ENCODE assay signal across 7 mouse cellular contexts in genomic region chr17:14942181-14942580, GRCm38 (mm10). TPM values are rescaled to one million over a fixed set of nuclear protein-coding genes. Genes with fewer than 3 reads are reported as not detected.
DNase-seq lines count a peak whose midpoint lies in the region; ATAC-seq and TF ChIP-seq lines count a peak whose summit lies in the region.
"Not testable (repeated sequence)": the region's sequence is repeated elsewhere in the genome, so short reads cannot be mapped to it uniquely, and the experiment has no call there.

No protein-coding gene starts in this region.

- peak overlapping the region; percentile 83 for H3K4me3 ChIP-seq in forebrain, embryonic 10.5 days
- peak overlapping the region; percentile 76 for H3K4me3 ChIP-seq in heart, embryonic 13.5 days
- peak overlapping the region; percentile 81 for H3K4me3 ChIP-seq in intestine, embryonic 15.5 days (replicated peaks)
- H3K4me3 ChIP-seq in limb, embryonic 12.5 days (replicated peaks) = peak overlapping the region; percentile 83
- H3K4me3 ChIP-seq in lung, postnatal 0 days (ENCODE audit: low read depth, low read length) = not testable (repeated sequence)
- H3K4me3 ChIP-seq in neural tube, embryonic 13.5 days = peak overlapping the region; percentile 70

- not testable (repeated sequence) for TF ChIP-seq EP300 in lung, postnatal 0 days (IDR thresholded peaks at IDR 0.05)

- peak; percentile 13 for DNase-seq in cerebellum, adult 8-10 months
- not testable (repeated sequence) for DNase-seq in forebrain, embryonic 10.5 days (ENCODE audit: extremely low spot score, low spot score); lung, postnatal 0 days (ENCODE audit: low spot score)

- H3K9me3 ChIP-seq in forebrain, embryonic 10.5 days; heart, embryonic 13.5 days; intestine, embryonic 15.5 days; limb, embryonic 12.5 days; lung, postnatal 0 days (ENCODE audit: low read length); neural tube, embryonic 13.5 days: not testable (repeated sequence)

- not testable (repeated sequence) for TF ChIP-seq CTCF in lung, postnatal 0 days (IDR thresholded peaks at IDR 0.05)

- peak overlapping the region; percentile 91 for H3K9ac ChIP-seq in heart, embryonic 13.5 days
- peak overlapping the region; percentile 70; the same call in 1 of the 2 replicates for H3K9ac ChIP-seq in intestine, embryonic 15.5 days
- H3K9ac ChIP-seq in limb, embryonic 12.5 days (replicated peaks) = peak overlapping the region; percentile 81
- peak overlapping the region; percentile 86 for H3K9ac ChIP-seq in lung, postnatal 0 days (replicated peaks; ENCODE audit: low read depth)
- peak overlapping the region; percentile 90 for H3K9ac ChIP-seq in neural tube, embryonic 13.5 days

- WGBS in forebrain, embryonic 10.5 days = 67% methylated on average over 6 of the region's 6 CpGs
- WGBS in heart, embryonic 13.5 days = 57% methylated on average over 6 of the region's 6 CpGs
- WGBS in intestine, embryonic 15.5 days = 78% methylated on average over 6 of the region's 6 CpGs
- WGBS in limb, embryonic 12.5 days = 59% methylated on average over 6 of the region's 6 CpGs
- 65% methylated on average over 6 of the region's 6 CpGs for WGBS in lung, postnatal 0 days
- 68% methylated on average over 6 of the region's 6 CpGs for WGBS in neural tube, embryonic 13.5 days

- ATAC-seq in heart, embryonic 13.5 days (ENCODE audit: extremely low read depth, insufficient number of reproducible peaks, low FRiP score, low TSS enrichment); intestine, embryonic 15.5 days; limb, embryonic 12.5 days (ENCODE audit: insufficient number of reproducible peaks, insufficient read depth, low FRiP score, low TSS enrichment, low read depth); lung, postnatal 0 days; neural tube, embryonic 13.5 days (ENCODE audit: low read depth): not testable (repeated sequence)

- H3K27me3 ChIP-seq in forebrain, embryonic 10.5 days (ENCODE audit: poor library complexity, severe bottlenecking); heart, embryonic 13.5 days (replicated peaks); intestine, embryonic 15.5 days (replicated peaks); limb, embryonic 12.5 days; lung, postnatal 0 days (replicated peaks; ENCODE audit: insufficient read depth, low read length); neural tube, embryonic 13.5 days: not testable (repeated sequence)

- H3K27ac ChIP-seq in forebrain, embryonic 10.5 days = 0 out of 2 replicates have a peak overlapping the region, but pooled peaks have one; percentile 85
- not testable (repeated sequence) for H3K27ac ChIP-seq in heart, embryonic 13.5 days (replicated peaks); intestine, embryonic 15.5 days; neural tube, embryonic 13.5 days (replicated peaks)
- peak overlapping the region; percentile 72; the same call in 1 of the 2 replicates for H3K27ac ChIP-seq in limb, embryonic 12.5 days
- peak overlapping the region; percentile 71; the same call in 1 of the 2 replicates for H3K27ac ChIP-seq in lung, postnatal 0 days (ENCODE audit: low read length)

- H3K4me2 ChIP-seq in heart, embryonic 13.5 days = peak overlapping the region; percentile 90
- peak overlapping the region; percentile 89 for H3K4me2 ChIP-seq in intestine, embryonic 15.5 days (replicated peaks)
- peak overlapping the region; percentile 96 for H3K4me2 ChIP-seq in limb, embryonic 12.5 days
- H3K4me2 ChIP-seq in lung, postnatal 0 days (replicated peaks; ENCODE audit: low read depth, low read length) = peak overlapping the region; percentile 96
- H3K4me2 ChIP-seq in neural tube, embryonic 13.5 days = peak overlapping the region; percentile 97

- H3K36me3 ChIP-seq in forebrain, embryonic 10.5 days (replicated peaks) = peaks cover 32% of the 10 kb centered on the region
- peaks cover 24% of the 10 kb centered on the region for H3K36me3 ChIP-seq in heart, embryonic 13.5 days
- not testable (repeated sequence) for H3K36me3 ChIP-seq in intestine, embryonic 15.5 days; lung, postnatal 0 days (ENCODE audit: insufficient read depth, low read length)
- H3K36me3 ChIP-seq in limb, embryonic 12.5 days = peaks cover 27% of the 10 kb centered on the region
- peaks cover 17% of the 10 kb centered on the region for H3K36me3 ChIP-seq in neural tube, embryonic 13.5 days

- H3K4me1 ChIP-seq in forebrain, embryonic 10.5 days = peaks cover 30% of the 10 kb centered on the region
- H3K4me1 ChIP-seq in heart, embryonic 13.5 days = peaks cover 26% of the 10 kb centered on the region
- peaks cover 12% of the 10 kb centered on the region for H3K4me1 ChIP-seq in intestine, embryonic 15.5 days (replicated peaks)
- peaks cover 20% of the 10 kb centered on the region for H3K4me1 ChIP-seq in limb, embryonic 12.5 days (replicated peaks)
- not testable (repeated sequence) for H3K4me1 ChIP-seq in lung, postnatal 0 days (ENCODE audit: insufficient read depth, low read depth, low read length)
- H3K4me1 ChIP-seq in neural tube, embryonic 13.5 days (replicated peaks) = peaks cover 28% of the 10 kb centered on the region

RNA-seq across cellular contexts. Expression of gene Wdr27, which starts 0.8 kb away (rescaled TPM):
- 5.1 and 5.7 TPM in 2 replicates for polyA plus RNA-seq in forebrain, embryonic 10.5 days (2016; fragmentation: Nextera tagmentation; extraction: Ambion mirVana)
- 3.3 TPM in 2 replicates for polyA plus RNA-seq in heart, embryonic 13.5 days (2015; fragmentation: Nextera tagmentation; extraction: Ambion mirVana)
- 5.6 and 8.0 TPM in 2 replicates for polyA plus RNA-seq in intestine, embryonic 15.5 days (2015; fragmentation: Nextera tagmentation; extraction: Ambion mirVana)
- 4.3 and 6.0 TPM in 2 replicates for polyA plus RNA-seq in limb, embryonic 12.5 days (2016; fragmentation: Nextera tagmentation; extraction: Ambion mirVana)
- 16.7 and 18.5 TPM in 2 replicates for polyA plus RNA-seq in lung, postnatal 0 days (2015; fragmentation: Nextera tagmentation; extraction: Ambion mirVana)
- polyA plus RNA-seq in neural tube, embryonic 13.5 days (2015; fragmentation: Nextera tagmentation; extraction: Ambion mirVana) = 6.6 and 8.3 TPM in 2 replicates

RNA-seq across cellular contexts. Expression of gene 1600012H06Rik, which starts 0.8 kb away (rescaled TPM):
- 25.9 and 26.1 TPM in 2 replicates for polyA plus RNA-seq in forebrain, embryonic 10.5 days (2016; fragmentation: Nextera tagmentation; extraction: Ambion mirVana)
- 29.2 and 30.5 TPM in 2 replicates for polyA plus RNA-seq in heart, embryonic 13.5 days (2015; fragmentation: Nextera tagmentation; extraction: Ambion mirVana)
- 35.3 and 40.0 TPM in 2 replicates for polyA plus RNA-seq in intestine, embryonic 15.5 days (2015; fragmentation: Nextera tagmentation; extraction: Ambion mirVana)
- polyA plus RNA-seq in limb, embryonic 12.5 days (2016; fragmentation: Nextera tagmentation; extraction: Ambion mirVana) = 27.3 and 29.4 TPM in 2 replicates
- polyA plus RNA-seq in lung, postnatal 0 days (2015; fragmentation: Nextera tagmentation; extraction: Ambion mirVana) = 44.0 and 45.4 TPM in 2 replicates
- polyA plus RNA-seq in neural tube, embryonic 13.5 days (2015; fragmentation: Nextera tagmentation; extraction: Ambion mirVana) = 30.2 and 32.0 TPM in 2 replicates

RNA-seq across cellular contexts. Expression of gene Phf10, which starts 18.9 kb away (rescaled TPM):
- 28.2 and 29.3 TPM in 2 replicates for polyA plus RNA-seq in forebrain, embryonic 10.5 days (2016; fragmentation: Nextera tagmentation; extraction: Ambion mirVana)
- polyA plus RNA-seq in heart, embryonic 13.5 days (2015; fragmentation: Nextera tagmentation; extraction: Ambion mirVana) = 22.9 and 24.4 TPM in 2 replicates
- 35.6 and 40.7 TPM in 2 replicates for polyA plus RNA-seq in intestine, embryonic 15.5 days (2015; fragmentation: Nextera tagmentation; extraction: Ambion mirVana)
- 29.4 and 34.7 TPM in 2 replicates for polyA plus RNA-seq in limb, embryonic 12.5 days (2016; fragmentation: Nextera tagmentation; extraction: Ambion mirVana)
- 32.5 and 34.9 TPM in 2 replicates for polyA plus RNA-seq in lung, postnatal 0 days (2015; fragmentation: Nextera tagmentation; extraction: Ambion mirVana)
- polyA plus RNA-seq in neural tube, embryonic 13.5 days (2015; fragmentation: Nextera tagmentation; extraction: Ambion mirVana) = 13.9 and 14.7 TPM in 2 replicates

RNA-seq across cellular contexts. Expression of gene 9030025P20Rik, which starts 36.1 kb away (rescaled TPM):
- polyA plus RNA-seq in forebrain, embryonic 10.5 days (2016; fragmentation: Nextera tagmentation; extraction: Ambion mirVana) = 11.2 and 12.5 TPM in 2 replicates
- polyA plus RNA-seq in heart, embryonic 13.5 days (2015; fragmentation: Nextera tagmentation; extraction: Ambion mirVana) = 5.8 and 8.1 TPM in 2 replicates
- 6.5 and 9.5 TPM in 2 replicates for polyA plus RNA-seq in intestine, embryonic 15.5 days (2015; fragmentation: Nextera tagmentation; extraction: Ambion mirVana)
- polyA plus RNA-seq in limb, embryonic 12.5 days (2016; fragmentation: Nextera tagmentation; extraction: Ambion mirVana) = 10.4 and 14.9 TPM in 2 replicates
- 7.1 and 7.6 TPM in 2 replicates for polyA plus RNA-seq in lung, postnatal 0 days (2015; fragmentation: Nextera tagmentation; extraction: Ambion mirVana)
- 8.4 and 9.3 TPM in 2 replicates for polyA plus RNA-seq in neural tube, embryonic 13.5 days (2015; fragmentation: Nextera tagmentation; extraction: Ambion mirVana)

RNA-seq across cellular contexts. Expression of gene Gm3417, which starts 36.4 kb away (rescaled TPM):
- 0.42 TPM in 1 of 2 replicates, not detected in the other for polyA plus RNA-seq in forebrain, embryonic 10.5 days (2016; fragmentation: Nextera tagmentation; extraction: Ambion mirVana)
- polyA plus RNA-seq in heart, embryonic 13.5 days (2015; fragmentation: Nextera tagmentation; extraction: Ambion mirVana) = 0.25 TPM in 1 of 2 replicates, not detected in the other
- 0.72 and 2.7 TPM in 2 replicates for polyA plus RNA-seq in intestine, embryonic 15.5 days (2015; fragmentation: Nextera tagmentation; extraction: Ambion mirVana)
- polyA plus RNA-seq in limb, embryonic 12.5 days (2016; fragmentation: Nextera tagmentation; extraction: Ambion mirVana) = not detected in 2 replicates
- 0.39 and 3.6 TPM in 2 replicates for polyA plus RNA-seq in lung, postnatal 0 days (2015; fragmentation: Nextera tagmentation; extraction: Ambion mirVana)
- polyA plus RNA-seq in neural tube, embryonic 13.5 days (2015; fragmentation: Nextera tagmentation; extraction: Ambion mirVana) = 0.88 TPM in 1 of 2 replicates, not detected in the other
